Mouse (Mus musculus) spleen, adult 2 months (tissue): ENCODE data around the gene Syngr3.

Source experiments
- CTCF ChIP-seq: fragments of 200-500 bp; IDR thresholded peaks from 2 replicates; pipeline ENCODE4 v1.5.1; 2011; ENCODE audit warnings: mild to moderate bottlenecking, inconsistent platforms; ENCODE audit not compliant: insufficient read depth, insufficient read length, insufficient replicate concordance; ENCODE audit errors: extremely low read depth
- POLR2A ChIP-seq: fragments of 200-500 bp; IDR thresholded peaks from 2 replicates; pipeline ENCODE4 v1.6.1; 2011; ENCODE audit warnings: low read depth, low read length, inconsistent platforms

- no peak for TF ChIP-seq POLR2A
- TF ChIP-seq CTCF = no peak
Measured at GRCm38 (mm10) chr17:24716166-24716682, 26.5 kb upstream of the Syngr3 start.
